Mouse (Mus musculus): ENCODE measurements around the gene 9530077C05Rik.
"Not testable (repeated sequence)": the region's sequence is repeated elsewhere in the genome, so short reads cannot be mapped to it uniquely, and the experiment has no call there.

- TF ChIP-seq POLR2A (IDR thresholded peaks at IDR 0.05; ENCODE audit: insufficient read length, low read depth); E2F4 (IDR thresholded peaks at IDR 0.05; ENCODE audit: insufficient read depth); MAX (IDR thresholded peaks at IDR 0.05; ENCODE audit: low read depth); POLR2AphosphoS2 (IDR thresholded peaks at IDR 0.05; ENCODE audit: insufficient read length, low read depth); SRF (IDR thresholded peaks at IDR 0.05; ENCODE audit: control insufficient read depth, insufficient read length, low read depth); USF1 (IDR thresholded peaks at IDR 0.05; ENCODE audit: low read depth); CEBPB (IDR thresholded peaks at IDR 0.05; ENCODE audit: insufficient read depth, poor library complexity, severe bottlenecking); TCF12 (IDR thresholded peaks at IDR 0.05; ENCODE audit: insufficient read depth, poor library complexity, severe bottlenecking); MYOD1 (IDR thresholded peaks at IDR 0.05; ENCODE audit: control insufficient read depth in 1 of 3, insufficient read length in 2 of 3, low read depth in 2 of 3): not testable (repeated sequence)
These were observed 3.7 kb upstream of the 9530077C05Rik start for GRCm38 (mm10) chr9:22407633-22408032.

All from myocyte (in vitro differentiated cells).